Comparison of ENCODE assay signal across 15 mouse cellular contexts in genomic region chr13:94207973-94208372, GRCm38 (mm10).
"Had no signal": no experiment of that assay in that cellular context is flagged by ENCODE, and none has a peak within 500 bp of the region (broad histone marks: within the 10 kb centered on the region; RNA-seq: fewer than 3 reads in every experiment).

No protein-coding gene starts in this region.

- DNase-seq: heart, postnatal 10 days; heart, postnatal 14 days; heart, postnatal 36 days; heart, postnatal 4 days; kidney, adult 11 months; kidney, adult 18-20 months; kidney, adult 2 months; kidney, adult 8-10 months; kidney, adult 9 months; kidney, postnatal 10 days; kidney, postnatal 14 days; kidney, postnatal 25 days; kidney, postnatal 36 days; layer of hippocampus, adult 9-11 months; layer of hippocampus, postnatal 36 days had no signal
